Mouse (Mus musculus) monocyte, adult 5-6 weeks (primary cell): ENCODE measurements around the gene Cope. TPM values are rescaled to one million over a fixed set of nuclear protein-coding genes. Genes with fewer than 3 reads are reported as not detected.

Source experiments
- ATAC-seq: fragments of 153-309, 156-312 bp; replicated peaks from 2 replicates; pipeline ENCODE4 v1.8.0; 2017; ENCODE audit warnings: mild to moderate bottlenecking; ENCODE audit not compliant: low TSS enrichment, insufficient number of reproducible peaks, severe bottlenecking, poor library complexity, low FRiP score
- total RNA-seq: library from RNA; stranded (forward); fragments of 200-1000, 200-491, 200-594 nt; gene quantifications from 3 replicates; pipeline ENCODE4 v1.2.3, GENCODE M21; 2017

Gene Cope
- total RNA-seq, 1 experiment from 2014 or later: 108 TPM

GRCm38 (mm10) chr8:70293988-70294405 is 8.3 kb upstream of the Cope start:
- ATAC-seq: no peak

- ATAC-seq: no peak
Measured at GRCm38 (mm10) chr8:70300881-70301280, 1.4 kb upstream of the Cope start.

GRCm38 (mm10) chr8:70302901-70303300 is 583 bp downstream of the Cope start:
- ATAC-seq: no peak

GRCm38 (mm10) chr8:70309311-70309710 is 7.0 kb downstream of the Cope start:
- ATAC-seq: no peak

GRCm38 (mm10) chr8:70313399-70313798 is 11.1 kb downstream of the Cope start:
- no peak for ATAC-seq

GRCm38 (mm10) chr8:70315624-70316510 is 13.5 kb downstream of the Cope start, which contains the start of gene Cers1:
Gene Cers1, plus strand, starts transcription at chr8:70315775.
- ATAC-seq: no peak

GRCm38 (mm10) chr8:70316511-70317504 is 14.5 kb downstream of the Cope start:
- no peak for ATAC-seq

- no peak for ATAC-seq
Measured at GRCm38 (mm10) chr8:70317872-70318271, 15.6 kb downstream of the Cope start.

- ATAC-seq: no peak
Measured at GRCm38 (mm10) chr8:70323716-70324115, 21.4 kb downstream of the Cope start.

- ATAC-seq: no peak
Measured at GRCm38 (mm10) chr8:70327512-70327911, 25.2 kb downstream of the Cope start.

- ATAC-seq: no peak
Measured at GRCm38 (mm10) chr8:70329124-70329834, 27.0 kb downstream of the Cope start, which contains the start of gene Gdf1. Gene Gdf1, plus strand, starts transcription at chr8:70329817.

- ATAC-seq: no peak
Measured at GRCm38 (mm10) chr8:70329835-70330740, 27.8 kb downstream of the Cope start.

GRCm38 (mm10) chr8:70330741-70331364 is 28.5 kb downstream of the Cope start:
- ATAC-seq: no peak

GRCm38 (mm10) chr8:70331526-70331925 is 29.2 kb downstream of the Cope start:
- ATAC-seq: no peak

- ATAC-seq: no peak
Measured at GRCm38 (mm10) chr8:70332070-70332877, 30.0 kb downstream of the Cope start.

GRCm38 (mm10) chr8:70332878-70333202 is 30.5 kb downstream of the Cope start:
- no peak for ATAC-seq

- no peak for ATAC-seq
Measured at GRCm38 (mm10) chr8:70338931-70339330, 36.6 kb downstream of the Cope start.
